ENCODE assay signal across 17 mouse cellular contexts in genomic region chr1:157797711-157798110, GRCm38 (mm10).
"Had no signal": no experiment of that assay in that cellular context is flagged by ENCODE, and none has a peak within 500 bp of the region (broad histone marks: within the 10 kb centered on the region; RNA-seq: fewer than 3 reads in every experiment).

No protein-coding gene starts in this region.

- H3K9ac ChIP-seq: liver, postnatal 0 days; lung, embryonic 15.5 days; midbrain, embryonic 13.5 days; midbrain, embryonic 15.5 days; neural tube, embryonic 12.5 days; stomach, embryonic 15.5 days had no signal

- H3K4me3 ChIP-seq: lung, embryonic 15.5 days; midbrain, embryonic 13.5 days; midbrain, embryonic 15.5 days; neural tube, embryonic 12.5 days; stomach, embryonic 15.5 days had no signal

- ATAC-seq: liver, postnatal 0 days; lung, postnatal 0 days; midbrain, embryonic 13.5 days had no signal

- H3K27ac ChIP-seq: lung, embryonic 15.5 days; macrophage; neural tube, embryonic 12.5 days; stomach, embryonic 15.5 days; stomach, postnatal 0 days had no signal

- DNase-seq: liver, postnatal 0 days; lung, adult 2 months; lung, postnatal 14 days; lung, postnatal 36 days; right cerebral cortex, postnatal 14 days; thymus, adult 2 months; thymus, postnatal 25 days; thymus, postnatal 4 days had no signal

- H3K27me3 ChIP-seq: lung, embryonic 15.5 days; midbrain, embryonic 13.5 days; midbrain, embryonic 15.5 days; neural tube, embryonic 12.5 days; stomach, embryonic 15.5 days had no signal

- H3K36me3 ChIP-seq: lung, embryonic 15.5 days; midbrain, embryonic 13.5 days; midbrain, embryonic 15.5 days; neural tube, embryonic 12.5 days; stomach, embryonic 15.5 days had no signal

- H3K9me3 ChIP-seq: lung, embryonic 15.5 days; midbrain, embryonic 15.5 days; neural tube, embryonic 12.5 days; stomach, embryonic 15.5 days had no signal

- H3K4me1 ChIP-seq: neural tube, embryonic 12.5 days; stomach, embryonic 15.5 days had no signal

- H3K4me2 ChIP-seq: lung, embryonic 15.5 days; midbrain, embryonic 11.5 days; midbrain, embryonic 15.5 days; neural tube, embryonic 12.5 days; stomach, embryonic 15.5 days had no signal
